Mouse (Mus musculus) testis, postnatal 10 days (tissue): Measurements from ENCODE around the gene Chn2.

Experiments used
- DNase-seq: peaks from one replicate; pipeline ENCODE4 v3.0.0; 2021; ENCODE audit warnings: low spot score

Chn2 gene

GRCm38 (mm10) chr6:54119461-54119860, 80.1 kb downstream of the Chn2 start:
- no peak for DNase-seq

- DNase-seq, result no peak
Observed at GRCm38 (mm10) chr6:54119885-54120666, 80.7 kb downstream of the Chn2 start.

- DNase-seq, result no peak
Observed at GRCm38 (mm10) chr6:54120889-54121288, 81.5 kb downstream of the Chn2 start.

GRCm38 (mm10) chr6:54124519-54124918, 85.2 kb downstream of the Chn2 start:
- no peak for DNase-seq

- no peak for DNase-seq
Observed at GRCm38 (mm10) chr6:54125536-54125935, 86.2 kb downstream of the Chn2 start.

GRCm38 (mm10) chr6:54126225-54126992, 87.1 kb downstream of the Chn2 start:
- no peak for DNase-seq

- DNase-seq, result no peak
Observed at GRCm38 (mm10) chr6:54126993-54127697, 87.8 kb downstream of the Chn2 start.

GRCm38 (mm10) chr6:54128702-54129101, 89.3 kb downstream of the Chn2 start:
- no peak for DNase-seq

GRCm38 (mm10) chr6:54129570-54129969, 90.2 kb downstream of the Chn2 start:
- no peak for DNase-seq

GRCm38 (mm10) chr6:54130881-54131280, 91.5 kb downstream of the Chn2 start:
- no peak for DNase-seq

- no peak for DNase-seq
Observed at GRCm38 (mm10) chr6:54132576-54132975, 93.2 kb downstream of the Chn2 start.

GRCm38 (mm10) chr6:54133231-54133630, 93.9 kb downstream of the Chn2 start:
- no peak for DNase-seq

GRCm38 (mm10) chr6:54138157-54138556, 98.8 kb downstream of the Chn2 start:
- DNase-seq, result no peak

- DNase-seq, result no peak
Observed at GRCm38 (mm10) chr6:54140488-54140887, 101.1 kb downstream of the Chn2 start.

GRCm38 (mm10) chr6:54141165-54141564, 101.8 kb downstream of the Chn2 start:
- no peak for DNase-seq

GRCm38 (mm10) chr6:54142848-54143651, 103.7 kb downstream of the Chn2 start:
- no peak for DNase-seq

- DNase-seq, result no peak
Observed at GRCm38 (mm10) chr6:54143652-54143960, 104.3 kb downstream of the Chn2 start.

GRCm38 (mm10) chr6:54148844-54149526, 109.6 kb downstream of the Chn2 start:
- no peak for DNase-seq

- DNase-seq, result no peak
Observed at GRCm38 (mm10) chr6:54150821-54151220, 111.5 kb downstream of the Chn2 start.

- no peak for DNase-seq
Observed at GRCm38 (mm10) chr6:54151443-54152241, 112.3 kb downstream of the Chn2 start.

- DNase-seq, result no peak
Observed at GRCm38 (mm10) chr6:54157097-54157496, 117.7 kb downstream of the Chn2 start.
